Mouse (Mus musculus) gastrocnemius, adult 8-10 months (tissue): ENCODE measurements around the gene Etfdh. TPM values are rescaled to one million over a fixed set of nuclear protein-coding genes. Genes with fewer than 3 reads are reported as not detected.
A peak's percentile ranks its signal among the peaks of the same experiment; 100 is the strongest.

Experiments
- DNase-seq, 2 experiments: peaks; one replicate each; pipeline ENCODE4 v3.0.0; 2022; ENCODE audit warnings: low spot score in 2 of 2
- total RNA-seq, 4 experiments: library from RNA; stranded (reverse); gene quantifications; 2 replicates each; pipeline ENCODE4 v1.2.4; 2022

Gene Etfdh
- total RNA-seq, result 100 to 1,000 TPM; 103 to 128 (median 108) TPM

DNA sequence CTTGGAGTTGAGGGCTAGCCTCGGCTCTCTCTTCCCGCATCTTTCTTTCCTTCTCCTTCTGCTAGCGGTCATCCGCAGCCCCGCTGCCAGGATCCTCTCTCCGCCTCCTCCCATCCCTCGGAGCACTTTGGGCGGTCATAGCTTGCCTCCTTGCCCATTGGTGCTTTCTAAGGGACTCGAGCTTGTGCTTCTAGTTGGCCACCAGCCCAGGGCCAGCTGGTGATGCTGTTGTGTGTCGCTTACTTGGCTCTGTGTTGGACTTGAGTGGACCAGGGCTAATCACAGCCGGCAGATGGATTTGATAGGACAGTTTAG is at the start of gene Etfdh:
Etfdh (minus strand) TSS at position 85 of the 315 bp plus-strand sequence.
- DNase-seq, result peak; percentile 48 to 62

DNA sequence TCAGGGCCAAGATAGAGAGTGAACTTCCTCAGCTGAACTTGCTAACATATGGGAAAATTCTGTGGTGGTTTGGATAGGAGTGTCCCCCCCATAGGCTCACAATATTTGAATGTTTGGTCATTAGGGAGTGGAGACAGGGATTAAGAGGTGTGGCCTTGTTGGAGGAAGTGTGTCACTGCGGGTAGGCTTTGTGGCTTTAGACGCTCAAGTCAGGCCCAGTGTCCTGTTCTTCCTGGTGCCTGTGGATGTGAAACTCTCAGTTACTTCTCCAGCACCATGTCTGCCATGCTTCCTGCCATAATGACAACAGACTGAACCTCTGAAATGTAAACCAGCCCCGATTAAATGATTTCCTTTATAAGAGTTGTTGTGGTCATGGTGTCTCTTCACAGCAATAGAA is 47.1 kb upstream of the Etfdh start:
- no peak for DNase-seq

DNA sequence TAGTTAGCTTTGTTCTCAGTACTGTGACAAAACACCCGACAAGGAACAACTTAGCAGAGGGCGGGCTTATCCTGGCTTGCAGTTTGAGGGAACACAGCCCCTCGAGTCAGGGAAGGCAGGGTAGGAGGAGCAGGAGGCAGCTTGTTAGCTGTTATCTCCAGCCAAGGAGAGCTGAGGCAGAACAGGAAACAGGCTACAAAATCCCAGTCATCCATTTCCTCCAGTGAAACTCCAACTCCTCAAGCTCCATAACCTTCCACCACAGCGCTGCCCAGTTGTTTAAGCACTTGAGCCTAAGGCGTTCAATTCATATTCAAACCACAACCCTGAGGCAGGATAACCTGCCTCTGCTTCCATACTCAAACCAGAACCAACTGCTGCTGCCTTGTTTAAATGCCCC is 45.3 kb upstream of the Etfdh start:
- no peak for DNase-seq

DNA sequence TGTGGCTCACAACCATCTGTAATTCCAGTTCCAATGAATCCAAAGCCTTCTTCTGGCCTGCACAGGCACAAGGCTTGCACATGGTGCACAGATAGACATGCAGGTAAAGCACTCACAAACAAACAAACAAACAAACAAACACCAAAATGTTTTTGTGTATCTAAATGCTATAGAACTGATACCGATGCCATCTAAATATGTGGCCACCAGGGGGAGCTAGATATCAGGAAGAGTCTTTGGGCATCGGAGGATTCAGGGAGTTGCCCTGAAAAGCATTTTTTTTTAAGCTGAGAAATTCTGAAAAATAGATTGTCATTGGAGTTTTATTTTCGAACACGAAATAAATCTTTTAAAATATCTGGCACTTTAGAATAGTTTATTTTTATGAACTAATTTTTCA is 43.8 kb upstream of the Etfdh start:
- DNase-seq, result peak in 1 of 2 experiments; percentile 46

DNA sequence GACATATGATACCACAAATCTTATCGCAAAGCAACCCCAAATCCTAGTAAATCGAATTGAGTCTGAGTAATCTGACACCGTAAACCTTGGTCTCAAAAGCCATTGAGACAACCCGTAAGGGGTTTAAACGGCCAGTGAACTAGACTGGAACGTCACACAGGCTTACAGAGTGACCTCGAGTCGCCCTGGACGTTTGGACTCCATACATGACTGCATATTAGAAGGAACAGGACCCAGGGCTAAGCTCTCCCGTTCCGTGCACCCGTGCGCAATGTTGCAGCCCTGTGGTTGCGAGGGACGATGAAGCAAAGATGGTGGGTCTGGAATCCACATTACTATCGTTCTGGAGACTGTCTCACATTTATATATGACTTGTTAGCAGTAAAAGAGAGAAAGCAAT is 42.9 kb upstream of the Etfdh start:
- DNase-seq, result no peak

DNA sequence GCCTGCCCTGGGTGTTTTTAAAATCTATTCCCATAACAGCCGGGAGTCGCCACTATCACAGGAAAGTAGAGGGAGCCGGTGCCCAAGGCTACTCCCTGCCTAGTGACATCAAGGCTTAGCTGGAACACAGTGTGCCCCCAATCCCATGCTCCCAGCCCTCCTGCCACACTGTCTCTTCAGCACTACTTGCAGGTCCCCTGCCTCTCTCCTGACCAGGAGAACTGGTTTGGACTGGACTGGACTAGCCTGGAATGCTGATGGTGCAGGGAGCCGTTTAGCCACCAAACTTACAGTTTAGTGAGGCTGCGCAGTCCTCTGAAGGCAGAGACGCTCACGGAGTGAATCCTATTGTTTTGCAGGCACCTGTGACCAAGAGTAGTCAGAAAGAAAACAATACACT is 41.3 kb upstream of the Etfdh start:
- no peak for DNase-seq

DNA sequence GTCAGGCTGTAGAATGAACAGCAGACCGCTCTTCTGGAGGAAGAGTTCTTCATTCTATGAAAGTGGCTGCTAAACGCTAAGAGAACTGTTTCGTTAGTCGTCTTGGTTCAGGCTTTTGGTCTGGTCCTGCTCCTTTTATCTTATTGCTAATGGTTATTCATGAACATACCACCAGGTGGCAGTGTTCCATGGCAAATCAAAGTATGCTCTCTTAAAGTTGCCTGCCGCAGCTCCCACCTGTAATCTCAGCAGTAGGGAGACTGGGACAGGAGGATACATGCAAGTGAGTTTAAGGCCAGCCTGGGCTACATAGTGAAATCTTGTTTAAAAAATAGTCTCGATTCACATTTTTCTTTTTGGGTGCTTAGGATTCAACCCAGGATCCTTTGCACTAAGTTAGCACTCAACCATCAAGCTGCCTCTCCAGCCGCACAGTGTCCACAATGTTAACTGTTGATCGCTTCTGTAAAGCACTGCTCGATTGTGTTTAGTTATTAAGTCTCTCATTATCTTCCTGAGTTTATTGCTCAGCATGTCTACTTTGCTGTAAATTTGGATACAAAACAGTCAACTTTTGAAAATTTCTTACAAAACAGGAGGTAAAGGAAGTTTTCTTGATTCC is 35.6 kb upstream of the Etfdh start:
- no peak for DNase-seq

DNA sequence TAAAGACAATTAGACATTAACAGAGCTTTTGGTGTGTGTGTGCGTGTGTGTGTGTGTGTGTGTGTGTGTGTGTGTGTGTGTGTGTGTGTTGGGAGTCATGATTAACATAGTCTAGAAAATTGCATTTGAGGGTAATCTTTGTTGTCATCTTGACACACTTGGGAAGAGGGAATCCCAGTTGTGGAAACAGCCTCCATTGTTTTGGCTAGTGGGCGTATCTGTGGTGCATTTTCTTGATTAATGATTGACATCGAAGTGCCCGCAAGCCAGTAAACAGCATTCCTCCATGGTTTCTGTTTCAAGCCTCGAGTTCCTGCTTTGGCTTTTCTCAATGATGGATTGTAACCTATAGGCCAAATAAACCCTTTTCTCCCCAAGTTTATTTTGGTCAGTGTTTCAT is 27.4 kb upstream of the Etfdh start:
- no peak for DNase-seq

DNA sequence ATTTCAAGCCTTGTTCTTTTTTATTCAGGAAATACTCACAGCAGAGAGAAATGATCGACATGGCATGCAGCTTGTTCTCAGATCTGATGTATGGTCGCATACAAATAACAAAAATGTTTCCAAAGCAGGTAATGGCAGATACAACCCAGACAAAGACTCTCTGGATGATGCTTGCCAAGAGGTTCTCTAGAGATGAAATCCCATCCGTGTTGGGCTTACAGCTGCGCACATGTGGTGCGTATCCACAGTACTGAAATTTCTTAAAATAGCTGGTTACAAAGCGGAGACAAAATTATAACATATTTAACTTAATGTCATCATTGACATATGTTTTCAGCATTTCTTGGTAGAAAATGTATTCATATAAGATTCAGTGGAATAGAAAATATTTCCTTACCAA is 22.8 kb upstream of the Etfdh start:
- DNase-seq, result no peak

- DNase-seq, result peak; percentile 91 to 97
These were observed 512 bp downstream of the Etfdh start, which contains the start of gene 4930579G24Rik for GRCm38 (mm10) chr3:79628561-79629415. 4930579G24Rik (plus strand) TSS chr3:79629079.

GRCm38 (mm10) chr3:79628182-79628560 is 1.1 kb downstream of the Etfdh start:
- DNase-seq, result no peak

- DNase-seq, result no peak
These were observed 1.7 kb downstream of the Etfdh start for GRCm38 (mm10) chr3:79627484-79628181.

DNA sequence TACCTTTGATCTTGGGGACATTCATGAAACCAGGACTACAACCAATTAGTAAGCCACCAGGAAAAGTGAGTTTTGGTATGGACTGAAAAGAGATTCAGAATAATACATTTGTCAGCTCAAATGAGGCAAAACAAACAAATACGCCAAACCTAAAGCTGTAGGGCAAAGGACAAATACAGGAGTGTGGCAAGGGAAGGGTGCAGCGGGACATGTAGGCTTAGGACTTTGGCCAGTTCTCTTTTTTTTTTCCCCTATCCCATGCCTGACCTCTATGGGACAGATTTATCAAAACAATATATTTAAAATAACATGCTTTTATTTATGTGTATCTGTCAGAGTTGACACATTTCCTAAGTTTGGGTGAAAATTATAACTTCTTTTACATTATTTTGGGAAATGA is 19.4 kb downstream of the Etfdh start:
- DNase-seq, result no peak

DNA sequence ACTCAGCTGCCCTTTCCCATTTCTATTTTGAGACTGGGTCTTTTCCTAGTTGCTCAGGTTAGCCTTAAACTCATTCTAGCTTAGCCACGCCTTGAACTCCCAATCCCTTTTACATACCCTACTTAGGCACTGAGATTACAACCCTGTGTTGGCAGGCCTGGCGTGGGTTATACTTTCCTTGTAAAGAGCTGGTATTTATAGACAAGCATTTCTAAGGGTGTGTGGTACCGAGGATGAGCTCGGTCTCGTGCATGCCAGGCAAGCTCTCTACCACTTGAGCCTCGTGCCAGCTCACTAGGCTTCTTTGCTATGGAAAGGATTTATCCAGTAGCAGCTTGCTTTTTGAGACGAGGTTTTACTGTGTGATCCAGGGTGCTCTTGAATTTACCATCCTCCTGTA is 33.8 kb downstream of the Etfdh start:
- DNase-seq, result no peak

GRCm38 (mm10) chr3:79591793-79592471 is 37.4 kb downstream of the Etfdh start:
- no peak for DNase-seq

DNA sequence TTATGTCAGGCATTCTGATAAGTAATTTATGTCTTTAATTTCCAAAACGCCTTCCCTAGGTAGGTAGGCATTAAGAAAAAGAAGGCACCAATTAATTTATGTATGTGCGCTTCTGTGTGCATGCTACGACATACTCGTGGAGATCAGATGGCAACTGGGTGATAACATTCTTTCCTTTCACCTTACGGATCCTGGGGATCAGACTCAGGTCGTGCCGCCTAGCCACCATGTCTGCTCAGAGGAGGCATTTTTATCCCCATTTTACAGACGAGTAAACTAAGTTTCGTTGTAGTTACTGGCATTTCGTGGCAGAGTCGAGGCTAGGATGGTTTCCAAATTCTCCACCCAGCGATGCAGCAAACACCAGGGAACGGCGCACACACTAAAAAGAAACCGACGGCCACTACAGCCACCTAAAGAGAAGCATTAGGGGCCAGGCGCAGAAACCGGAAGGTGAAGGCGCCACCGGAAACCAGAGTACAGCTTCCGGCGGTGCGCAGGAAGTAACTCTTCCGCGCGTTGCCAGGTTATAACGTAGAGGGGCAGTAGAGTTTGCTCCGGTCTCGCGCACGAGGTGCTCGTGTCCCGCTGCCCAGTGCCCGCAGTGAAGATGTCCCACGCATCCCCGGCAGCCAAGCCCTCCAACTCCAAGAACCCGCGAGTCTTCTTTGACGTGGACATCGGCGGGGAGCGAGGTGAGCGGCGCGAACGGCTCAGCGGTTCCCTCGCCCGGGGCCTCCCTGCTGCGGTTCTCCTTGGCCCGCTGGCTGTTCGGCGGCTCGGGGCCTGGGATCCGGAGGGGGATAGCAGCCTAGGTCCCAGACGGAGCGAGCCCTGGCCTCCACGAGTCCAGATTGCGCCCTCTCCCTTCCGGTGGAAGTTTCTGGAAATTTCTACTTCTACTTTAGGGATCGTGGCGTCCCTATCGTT is 38.2 kb downstream of the Etfdh start, which contains the start of gene Ppid:
Ppid (plus strand) TSS at position 480 of the 930 bp plus-strand sequence.
- peak; percentile 44 to 61 for DNase-seq

DNA sequence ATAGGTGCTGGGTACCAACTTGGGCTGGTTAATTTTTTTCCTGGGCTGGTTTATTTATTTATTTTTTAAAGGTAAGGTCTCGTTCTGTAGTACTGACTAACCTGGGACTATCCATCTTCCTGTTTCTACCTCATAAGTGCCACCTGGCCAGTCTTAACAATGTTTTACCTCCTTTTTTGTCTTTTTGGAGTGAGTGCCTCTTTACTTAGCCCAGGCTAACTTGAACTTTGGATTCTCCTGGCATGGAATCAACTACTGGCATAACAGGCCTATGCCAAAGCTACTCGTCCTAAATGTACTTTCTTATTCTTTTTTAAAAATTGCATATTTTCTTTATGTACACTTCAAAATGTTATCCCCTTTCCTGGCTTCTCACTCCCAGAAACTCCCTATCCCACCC is 39.6 kb downstream of the Etfdh start:
- DNase-seq, result no peak

- DNase-seq, result peak; percentile 84 to 85
These were observed 42.5 kb downstream of the Etfdh start for GRCm38 (mm10) chr3:79586804-79587203.

- no peak for DNase-seq
These were observed 49.3 kb downstream of the Etfdh start for GRCm38 (mm10) chr3:79579891-79580575.

GRCm38 (mm10) chr3:79578164-79578563 is 51.1 kb downstream of the Etfdh start:
- DNase-seq, result no peak
